Mouse (Mus musculus): Measurements from ENCODE around the gene Kcnab2. TPM values are rescaled to one million over a fixed set of nuclear protein-coding genes. Genes with fewer than 3 reads are reported as not detected.

Kcnab2 gene
- not detected for polyA plus RNA-seq (2014; fragmentation: Illumina TruSeq; extraction: RNeasy Lipid Tissue Mini Kit (QIAGEN cat#74804); ENCODE audit: low read depth, low replicate concordance)

GRCm38 (mm10) chr4:152477466-152478223 is at the start of gene Kcnab2:
TSS of gene Kcnab2 (minus strand) at chr4:152477871.

GRCm38 (mm10) chr4:152476427-152477023 is 1.1 kb downstream of the Kcnab2 start, which contains the start of gene Nphp4:
TSS of gene Nphp4 (plus strand) at chr4:152476706.

Other genes with a start within 250 kb of the Kcnab2 start
- 0.16 TPM for gene Gpr153, start 203.6 kb downstream of the Kcnab2 start, polyA plus RNA-seq (2014; fragmentation: Illumina TruSeq; extraction: RNeasy Lipid Tissue Mini Kit (QIAGEN cat#74804); ENCODE audit: low read depth, low replicate concordance)
- gene Hes3, start 186.2 kb downstream of the Kcnab2 start, polyA plus RNA-seq (2014; fragmentation: Illumina TruSeq; extraction: RNeasy Lipid Tissue Mini Kit (QIAGEN cat#74804); ENCODE audit: low read depth, low replicate concordance) = not detected
- gene Icmt, start 180.6 kb downstream of the Kcnab2 start, polyA plus RNA-seq (2014; fragmentation: Illumina TruSeq; extraction: RNeasy Lipid Tissue Mini Kit (QIAGEN cat#74804); ENCODE audit: low read depth, low replicate concordance) = 5.8 TPM
- not detected for gene Rnf207, start 158.9 kb downstream of the Kcnab2 start, polyA plus RNA-seq (2014; fragmentation: Illumina TruSeq; extraction: RNeasy Lipid Tissue Mini Kit (QIAGEN cat#74804); ENCODE audit: low read depth, low replicate concordance)
- gene Rpl22, start 152.1 kb downstream of the Kcnab2 start, polyA plus RNA-seq (2014; fragmentation: Illumina TruSeq; extraction: RNeasy Lipid Tissue Mini Kit (QIAGEN cat#74804); ENCODE audit: low read depth, low replicate concordance) = 188 TPM
- gene Chd5, start 139.2 kb downstream of the Kcnab2 start, polyA plus RNA-seq (2014; fragmentation: Illumina TruSeq; extraction: RNeasy Lipid Tissue Mini Kit (QIAGEN cat#74804); ENCODE audit: low read depth, low replicate concordance) = not detected
- gene Nphp4, start 1.2 kb downstream of the Kcnab2 start, polyA plus RNA-seq (2014; fragmentation: Illumina TruSeq; extraction: RNeasy Lipid Tissue Mini Kit (QIAGEN cat#74804); ENCODE audit: low read depth, low replicate concordance) = not detected

Measured in liver, adult 10 weeks (tissue).